Mouse (Mus musculus): ENCODE measurements around the gene Cyp4f39.
"Not testable (repeated sequence)": the region's sequence is repeated elsewhere in the genome, so short reads cannot be mapped to it uniquely, and the experiment has no call there.

The Cyp4f39 gene

GRCm38 (mm10) chr17:32528408-32529337 lies 76.2 kb downstream of the Cyp4f39 start:
- DNase-seq (ENCODE audit: low spot score) = peak; percentile 90

GRCm38 (mm10) chr17:32532356-32532755 lies 79.8 kb downstream of the Cyp4f39 start:
- not testable (repeated sequence) for DNase-seq (ENCODE audit: low spot score)

- DNase-seq (ENCODE audit: low spot score) = no peak
Measured at GRCm38 (mm10) chr17:32534068-32534467, 81.5 kb downstream of the Cyp4f39 start.

GRCm38 (mm10) chr17:32536051-32536866 lies 83.7 kb downstream of the Cyp4f39 start, which contains the start of gene Cyp4f16:
Gene Cyp4f16 (plus strand): TSS chr17:32536558.
- peak; percentile 95 for DNase-seq (ENCODE audit: low spot score)

GRCm38 (mm10) chr17:32536867-32537250 lies 84.3 kb downstream of the Cyp4f39 start:
- no peak for DNase-seq (ENCODE audit: low spot score)

All from testis, postnatal 10 days (tissue).